Mouse (Mus musculus) stomach, embryonic 15.5 days (tissue): ENCODE data around the gene Cdc14b. TPM values are rescaled to one million over a fixed set of nuclear protein-coding genes. Genes with fewer than 3 reads are reported as not detected.
A peak's percentile ranks its signal among the peaks of the same experiment; 100 is the strongest.

Experiments
- ATAC-seq: fragments of 200-750 bp; cut with Nextera tagmentation; 2 replicates; pipeline ENCODE4 v1.8.0; 2017; ENCODE audit warnings: low read depth, moderate number of reproducible peaks, moderate TSS enrichment; ENCODE audit not compliant: insufficient read depth, low FRiP score
- H3K27ac ChIP-seq: fragments of 300-500 bp; sonication (generic); 2 replicates; pipeline ENCODE4 v1.5.1; 2015; ENCODE audit warnings: mild to moderate bottlenecking, inconsistent platforms
- H3K27me3 ChIP-seq: fragments of 300-500 bp; sonication (generic); replicated peaks from 2 replicates; pipeline ENCODE4 v1.6.1; 2015; ENCODE audit warnings: inconsistent platforms
- H3K36me3 ChIP-seq: fragments of 300-500 bp; sonication (generic); 2 replicates; pipeline ENCODE4 v1.6.1; 2015; ENCODE audit warnings: inconsistent platforms
- H3K4me1 ChIP-seq: fragments of 300-500 bp; sonication (generic); 2 replicates; pipeline ENCODE4 v1.6.1; 2015; ENCODE audit warnings: inconsistent platforms
- H3K4me2 ChIP-seq: fragments of 300-500 bp; sonication (generic); 2 replicates; pipeline ENCODE4 v1.6.1; 2015; ENCODE audit warnings: mild to moderate bottlenecking, inconsistent platforms
- H3K4me3 ChIP-seq: fragments of 300-500 bp; sonication (generic); replicated peaks from 2 replicates; pipeline ENCODE4 v1.5.1; 2015; ENCODE audit warnings: inconsistent platforms
- H3K9ac ChIP-seq: fragments of 300-500 bp; sonication (generic); 2 replicates; pipeline ENCODE4 v1.6.1; 2015; ENCODE audit warnings: inconsistent platforms
- H3K9me3 ChIP-seq: fragments of 300-500 bp; sonication (generic); 2 replicates; pipeline ENCODE4 v1.6.1; 2016; ENCODE audit warnings: inconsistent platforms
- WGBS: fragments of 180-500 bp; shearing (Covaris S2); methylation state at CpG from one replicate; pipeline ENCODE4 v1.1.7; 2015; 5-methylcytosine and 5-hydroxymethylcytosine counted together
- polyA plus RNA-seq: library from polyadenylated mRNA; unstranded; fragments of >200 nt; fragmentation: Nextera tagmentation; extraction: Ambion mirVana; gene quantifications from 2 replicates; pipeline ENCODE4 v1.2.1, GENCODE M21; 2015

Gene Cdc14b
- polyA plus RNA-seq, 1 experiment from 2014 or later, result 24.5 TPM

DNA sequence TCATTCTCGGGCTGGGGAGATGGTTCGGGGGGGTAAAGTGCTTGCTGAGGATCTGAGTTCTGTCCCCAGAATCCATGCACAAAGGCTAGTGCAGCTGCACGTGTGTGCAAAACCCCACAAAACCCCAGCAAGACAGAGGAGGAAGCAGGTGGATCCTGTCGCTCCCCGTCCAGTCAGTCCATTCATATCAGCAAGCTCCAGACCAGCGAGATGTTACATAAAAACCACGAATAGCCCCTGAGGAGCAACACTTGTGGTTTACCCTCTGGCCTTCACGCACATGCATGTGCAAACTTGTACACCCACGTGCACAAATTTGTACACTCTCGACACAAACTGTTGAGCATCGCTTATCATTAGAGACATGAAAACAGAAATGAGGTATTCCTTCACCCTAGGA, 34.8 kb upstream of the Cdc14b start:
- Histone ChIP-seq H3K4me1 (peaks cover 16% of the 10 kb centered on the region; the same call in 1 of the 2 replicates), H3K4me2 (peak overlapping the region; percentile 63), H3K9ac (no peak overlapping the region), H3K9me3 (no peaks in the 10 kb centered on the region), H3K4me3 (no peak overlapping the region), H3K36me3 (0 out of 2 replicates have a peak, but pooled peaks cover 2% of the 10 kb centered on the region), H3K27me3 (no peaks in the 10 kb centered on the region), H3K27ac (peak overlapping the region; percentile 72; the same call in 1 of the 2 replicates)
- ATAC-seq, result no peak
- WGBS, result 50% methylated on average over 11 of the region's 11 CpGs

GRCm38 (mm10) chr13:64309036-64309435, 33.9 kb upstream of the Cdc14b start:
- Histone ChIP-seq H3K4me2 (no peak overlapping the region), H3K9ac (no peak overlapping the region), H3K27me3 (no peaks in the 10 kb centered on the region), H3K27ac (no peak overlapping the region), H3K4me1 (peaks cover 16% of the 10 kb centered on the region; the same call in 1 of the 2 replicates), H3K36me3 (0 out of 2 replicates have a peak, but pooled peaks cover 2% of the 10 kb centered on the region), H3K4me3 (no peak overlapping the region), H3K9me3 (no peaks in the 10 kb centered on the region)
- ATAC-seq, result no peak
- 38% methylated on average over 5 of the region's 5 CpGs for whole genome bisulfite sequencing

DNA sequence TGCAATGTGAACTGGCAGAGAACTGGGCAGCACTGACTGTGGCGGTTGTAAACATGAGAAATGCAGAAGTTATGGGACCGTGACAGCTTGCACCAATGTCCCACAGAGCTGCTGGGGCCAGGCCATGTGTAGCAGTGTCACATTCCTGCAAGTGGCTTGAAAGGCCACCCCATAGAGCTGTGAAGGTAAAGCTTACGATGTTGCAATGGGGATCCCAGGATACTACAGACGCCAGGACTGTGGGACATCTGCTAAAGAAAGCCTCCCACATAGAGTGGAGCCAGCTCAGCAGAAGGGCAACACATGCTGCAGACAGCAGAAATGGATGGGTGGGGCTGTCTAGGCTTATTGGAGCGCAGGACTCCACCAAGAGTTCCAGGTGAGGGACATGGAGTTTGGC, 32.4 kb upstream of the Cdc14b start:
- Histone ChIP-seq H3K27me3 (no peaks in the 10 kb centered on the region), H3K36me3 (0 out of 2 replicates have a peak, but pooled peaks cover 10% of the 10 kb centered on the region), H3K4me3 (no peak overlapping the region), H3K27ac (no peak overlapping the region), H3K4me1 (peaks cover 16% of the 10 kb centered on the region; the same call in 1 of the 2 replicates), H3K4me2 (no peak overlapping the region), H3K9me3 (no peaks in the 10 kb centered on the region), H3K9ac (no peak overlapping the region)
- no peak for ATAC-seq
- WGBS, result 85% methylated on average over 5 of the region's 5 CpGs

DNA sequence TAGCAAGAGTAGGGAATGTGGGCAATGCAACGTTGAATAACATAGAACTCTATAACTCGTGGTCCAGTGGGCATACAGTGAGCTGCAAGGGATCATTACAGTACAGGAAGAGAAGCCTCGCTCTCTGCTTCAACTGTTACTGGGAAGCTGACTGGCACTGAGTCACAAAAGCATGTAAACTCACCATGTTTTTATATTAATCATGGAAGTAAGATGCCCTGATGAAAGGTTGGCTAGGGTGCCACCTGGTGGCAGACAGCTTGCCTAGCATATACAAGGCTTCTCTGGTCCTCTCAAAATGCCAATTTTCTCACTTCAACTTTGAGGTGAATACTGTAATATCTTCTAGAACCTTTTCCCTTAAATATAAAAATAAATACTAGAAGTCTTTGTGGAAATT, 31.0 kb upstream of the Cdc14b start:
- Histone ChIP-seq H3K27ac (no peak overlapping the region), H3K4me2 (no peak overlapping the region), H3K4me3 (no peak overlapping the region), H3K9me3 (no peaks in the 10 kb centered on the region), H3K4me1 (peaks cover 13% of the 10 kb centered on the region; the same call in 1 of the 2 replicates), H3K36me3 (0 out of 2 replicates have a peak, but pooled peaks cover 10% of the 10 kb centered on the region), H3K9ac (no peak overlapping the region), H3K27me3 (no peaks in the 10 kb centered on the region)
- WGBS, result 68% methylated on average over 3 of the region's 3 CpGs
- ATAC-seq, result no peak

DNA sequence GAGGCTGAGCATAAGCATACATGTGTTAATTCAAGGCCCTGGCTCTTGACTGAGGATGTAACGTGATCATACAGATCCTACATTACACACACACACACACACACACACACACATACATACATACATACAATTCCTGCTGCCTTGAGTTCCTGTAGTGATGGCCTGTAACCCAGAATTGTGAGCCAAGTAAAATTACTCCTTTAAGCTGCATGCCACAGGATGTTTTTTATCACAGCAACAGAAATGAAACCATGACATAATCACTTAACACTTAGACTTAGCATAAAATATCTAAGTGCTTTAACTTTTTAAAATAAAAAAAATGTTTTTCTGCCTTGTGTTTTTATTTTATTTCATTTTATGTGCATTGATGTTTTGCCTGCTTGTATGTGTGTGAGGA, 24.0 kb upstream of the Cdc14b start:
- peaks cover 11% of the 10 kb centered on the region; the same call in 1 of the 2 replicates for H3K36me3 ChIP-seq
- no peak overlapping the region for H3K4me3 ChIP-seq
- no peak for ATAC-seq
- no peak overlapping the region for H3K27ac ChIP-seq
- 68% methylated on average over 1 of the region's 1 CpGs for WGBS
- no peaks in the 10 kb centered on the region for H3K9me3 ChIP-seq
- no peak overlapping the region for H3K4me2 ChIP-seq
- H3K4me1 ChIP-seq, result no peaks in the 10 kb centered on the region
- H3K9ac ChIP-seq, result no peak overlapping the region
- H3K27me3 ChIP-seq, result no peaks in the 10 kb centered on the region

- ATAC-seq, result no peak
- WGBS, result 31% methylated on average over 4 of the region's 4 CpGs
- H3K4me3 ChIP-seq, result no peak overlapping the region
These were observed 11.7 kb upstream of the Cdc14b start for GRCm38 (mm10) chr13:64286791-64287190.

GRCm38 (mm10) chr13:64286321-64286720, 11.2 kb upstream of the Cdc14b start:
- no peak overlapping the region for H3K4me3 ChIP-seq
- no peak overlapping the region for H3K27ac ChIP-seq
- H3K36me3 ChIP-seq, result 0 out of 2 replicates have a peak, but pooled peaks cover 3% of the 10 kb centered on the region
- no peaks in the 10 kb centered on the region for H3K27me3 ChIP-seq
- no peaks in the 10 kb centered on the region for H3K4me1 ChIP-seq
- 74% methylated on average over 4 of the region's 4 CpGs for WGBS
- no peak overlapping the region for H3K9ac ChIP-seq
- no peaks in the 10 kb centered on the region for H3K9me3 ChIP-seq
- H3K4me2 ChIP-seq, result no peak overlapping the region
- ATAC-seq, result no peak

More at GRCm38 (mm10) chr13:64286791-64287190, 11.7 kb upstream of the Cdc14b start:
- H3K9me3 ChIP-seq, result no peaks in the 10 kb centered on the region
- H3K9ac ChIP-seq, result no peak overlapping the region
- H3K36me3 ChIP-seq, result 0 out of 2 replicates have a peak, but pooled peaks cover 3% of the 10 kb centered on the region
- H3K27ac ChIP-seq, result no peak overlapping the region
- H3K27me3 ChIP-seq, result no peaks in the 10 kb centered on the region
- no peaks in the 10 kb centered on the region for H3K4me1 ChIP-seq
- H3K4me2 ChIP-seq, result no peak overlapping the region

- Histone ChIP-seq H3K9me3 (no peaks in the 10 kb centered on the region), H3K36me3 (no peaks in the 10 kb centered on the region), H3K4me2 (no peak overlapping the region), H3K27me3 (no peaks in the 10 kb centered on the region), H3K9ac (no peak overlapping the region), H3K4me3 (no peak overlapping the region), H3K27ac (no peak overlapping the region), H3K4me1 (no peaks in the 10 kb centered on the region)
- no peak for ATAC-seq
- WGBS, result 97% methylated on average over 2 of the region's 2 CpGs
These were observed 9.6 kb upstream of the Cdc14b start for GRCm38 (mm10) chr13:64284676-64285075.

DNA sequence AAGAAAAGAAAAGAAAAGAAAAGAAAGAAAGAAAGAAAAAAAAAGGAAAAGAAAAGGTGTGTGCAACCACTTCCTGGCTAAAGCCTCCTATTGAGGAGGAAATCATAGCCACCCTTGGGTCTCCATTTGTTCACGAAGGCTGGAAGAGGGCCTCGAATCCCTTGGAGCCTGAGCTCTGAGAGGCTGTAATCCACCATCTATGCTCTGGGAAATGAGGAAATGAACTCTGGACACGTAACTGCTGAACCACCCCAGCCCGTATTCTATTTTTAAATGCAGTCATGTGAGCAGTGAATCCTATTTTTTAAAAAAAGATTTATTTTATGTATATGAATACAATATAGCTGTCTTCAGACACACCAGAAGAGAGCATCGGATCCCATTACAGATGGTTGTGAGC, 5.8 kb upstream of the Cdc14b start:
- no peak for ATAC-seq

DNA sequence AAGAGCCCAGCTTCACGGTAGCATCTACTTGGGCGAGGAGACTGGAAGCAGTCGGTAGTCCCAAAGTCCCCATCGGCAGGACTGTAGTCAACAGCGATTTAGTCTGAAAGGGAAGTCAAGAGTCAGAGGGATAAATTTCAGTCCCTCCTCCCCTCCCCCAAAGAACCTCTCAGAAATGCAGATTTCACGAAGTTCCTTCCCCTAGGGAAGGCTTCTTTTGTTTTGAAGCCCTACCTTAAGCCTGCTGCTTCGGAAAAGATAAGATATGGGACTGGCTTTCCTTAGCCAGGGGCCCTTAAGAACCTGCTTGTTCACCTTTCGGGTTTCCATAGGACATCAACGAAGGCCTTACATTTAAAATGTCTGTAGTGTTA, 651 bp upstream of the Cdc14b start:
- peak overlapping the region; percentile 44; the same call in 1 of the 2 replicates for H3K27ac ChIP-seq
- H3K36me3 ChIP-seq, result no peaks in the 10 kb centered on the region
- WGBS, result 19% methylated on average over 9 of the region's 9 CpGs
- H3K9me3 ChIP-seq, result no peaks in the 10 kb centered on the region
- H3K4me2 ChIP-seq, result peak overlapping the region; percentile 99
- no peaks in the 10 kb centered on the region for H3K27me3 ChIP-seq
- no peak for ATAC-seq
- no peak overlapping the region for H3K9ac ChIP-seq
- peak overlapping the region; percentile 86 for H3K4me3 ChIP-seq
- H3K4me1 ChIP-seq, result peaks cover 7% of the 10 kb centered on the region; the same call in 1 of the 2 replicates

More for the DNA sequence above, 5.8 kb upstream of the Cdc14b start:
- no peak overlapping the region for H3K9ac ChIP-seq
- no peaks in the 10 kb centered on the region for H3K27me3 ChIP-seq
- no peak overlapping the region for H3K4me2 ChIP-seq
- H3K27ac ChIP-seq, result no peak overlapping the region
- WGBS, result 81% methylated on average over 5 of the region's 5 CpGs
- no peak overlapping the region for H3K4me3 ChIP-seq
- no peaks in the 10 kb centered on the region for H3K36me3 ChIP-seq
- H3K4me1 ChIP-seq, result no peaks in the 10 kb centered on the region
- H3K9me3 ChIP-seq, result no peaks in the 10 kb centered on the region

- peak; percentile 70 for ATAC-seq
- no peak overlapping the region for H3K27ac ChIP-seq
- H3K36me3 ChIP-seq, result no peaks in the 10 kb centered on the region
- peak overlapping the region; percentile 99 for H3K4me2 ChIP-seq
- peaks cover 7% of the 10 kb centered on the region; the same call in 1 of the 2 replicates for H3K4me1 ChIP-seq
- H3K9me3 ChIP-seq, result no peaks in the 10 kb centered on the region
- H3K27me3 ChIP-seq, result no peaks in the 10 kb centered on the region
- 1% methylated on average over 93 of the region's 95 CpGs for WGBS
- peak overlapping the region; percentile 86 for H3K4me3 ChIP-seq
- H3K9ac ChIP-seq, result peak overlapping the region; percentile 60
These were observed 922 bp downstream of the Cdc14b start for GRCm38 (mm10) chr13:64273891-64274844.

DNA sequence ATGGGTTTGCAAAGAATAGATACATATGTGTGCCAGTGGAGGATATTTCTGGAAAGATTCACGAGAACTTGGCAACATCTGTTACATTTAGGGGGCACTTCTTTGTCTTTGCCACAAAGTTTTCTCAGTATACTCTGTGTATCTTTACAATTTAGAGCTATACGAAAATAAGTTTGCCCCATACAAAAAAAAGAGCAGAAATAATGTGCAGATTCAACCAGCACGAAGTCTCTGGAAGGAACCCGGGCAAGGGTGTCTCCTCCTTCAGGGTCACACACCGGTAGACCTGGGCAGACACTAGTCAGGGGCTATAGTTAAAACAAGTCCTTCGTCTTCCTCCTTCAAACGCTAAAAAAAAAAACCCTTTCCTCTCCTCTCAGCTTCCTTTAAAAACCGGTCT, 1.7 kb downstream of the Cdc14b start:
- Histone ChIP-seq H3K4me2 (peak overlapping the region; percentile 99), H3K9ac (no peak overlapping the region), H3K27ac (no peak overlapping the region), H3K4me1 (peaks cover 7% of the 10 kb centered on the region; the same call in 1 of the 2 replicates), H3K36me3 (no peaks in the 10 kb centered on the region), H3K9me3 (no peaks in the 10 kb centered on the region), H3K27me3 (no peaks in the 10 kb centered on the region), H3K4me3 (peak overlapping the region; percentile 86)
- 42% methylated on average over 8 of the region's 8 CpGs for WGBS
- no peak for ATAC-seq
